Mouse (Mus musculus) liver, embryonic 15.5 days (tissue): ENCODE results near the gene Emid1. TPM values are rescaled to one million over a fixed set of nuclear protein-coding genes. Genes with fewer than 3 reads are reported as not detected.
"Not testable (repeated sequence)": the region's sequence is repeated elsewhere in the genome, so short reads cannot be mapped to it uniquely, and the experiment has no call there.

Experiments used
- ATAC-seq: fragments of 200-750 bp; cut with Nextera tagmentation; 2 replicates; pipeline ENCODE4 v1.8.0; 2017; ENCODE audit warnings: moderate number of reproducible peaks, mild to moderate bottlenecking, moderate library complexity; ENCODE audit not compliant: insufficient read depth
- H3K27ac ChIP-seq: fragments of 300-500 bp; sonication (generic); replicated peaks from 2 replicates; pipeline ENCODE4 v1.5.1; 2015; ENCODE audit warnings: mild to moderate bottlenecking, inconsistent platforms
- H3K27me3 ChIP-seq: fragments of 300-500 bp; sonication (generic); 2 replicates; pipeline ENCODE4 v1.6.1; 2015; ENCODE audit warnings: mild to moderate bottlenecking, inconsistent platforms
- H3K36me3 ChIP-seq: fragments of 300-500 bp; sonication (generic); replicated peaks from 2 replicates; pipeline ENCODE4 v1.6.1; 2015; ENCODE audit warnings: moderate library complexity, mild to moderate bottlenecking, inconsistent platforms
- H3K4me1 ChIP-seq: fragments of 300-500 bp; sonication (generic); replicated peaks from 2 replicates; pipeline ENCODE4 v1.6.1; 2015; ENCODE audit warnings: inconsistent platforms
- H3K4me2 ChIP-seq: fragments of 300-500 bp; sonication (generic); 2 replicates; pipeline ENCODE4 v1.6.1; 2015; ENCODE audit warnings: moderate library complexity, mild to moderate bottlenecking, inconsistent platforms
- H3K4me3 ChIP-seq: fragments of 300-500 bp; sonication (generic); replicated peaks from 2 replicates; pipeline ENCODE4 v1.5.1; 2015; ENCODE audit warnings: mild to moderate bottlenecking, inconsistent platforms
- H3K9ac ChIP-seq: fragments of 300-500 bp; sonication (generic); 2 replicates; pipeline ENCODE4 v1.6.1; 2015; ENCODE audit warnings: moderate library complexity, mild to moderate bottlenecking, inconsistent platforms
- H3K9me3 ChIP-seq: fragments of 300-500 bp; sonication (generic); replicated peaks from 2 replicates; pipeline ENCODE4 v1.6.1; 2016; ENCODE audit warnings: inconsistent platforms
- WGBS: fragments of 180-500 bp; shearing (Covaris S2); methylation state at CpG from one replicate; pipeline ENCODE4 v1.1.7; 2015; ENCODE audit warnings: mixed read lengths; ENCODE audit not compliant: insufficient replicate concordance; 5-methylcytosine and 5-hydroxymethylcytosine counted together
- polyA plus RNA-seq: library from polyadenylated mRNA; unstranded; fragments of >200 nt; fragmentation: Nextera tagmentation; extraction: Ambion mirVana; gene quantifications from 2 replicates; pipeline ENCODE4 v1.2.1, GENCODE M21; 2015

Gene Emid1
- polyA plus RNA-seq, 1 experiment from 2014 or later, result 3.5 TPM

DNA sequence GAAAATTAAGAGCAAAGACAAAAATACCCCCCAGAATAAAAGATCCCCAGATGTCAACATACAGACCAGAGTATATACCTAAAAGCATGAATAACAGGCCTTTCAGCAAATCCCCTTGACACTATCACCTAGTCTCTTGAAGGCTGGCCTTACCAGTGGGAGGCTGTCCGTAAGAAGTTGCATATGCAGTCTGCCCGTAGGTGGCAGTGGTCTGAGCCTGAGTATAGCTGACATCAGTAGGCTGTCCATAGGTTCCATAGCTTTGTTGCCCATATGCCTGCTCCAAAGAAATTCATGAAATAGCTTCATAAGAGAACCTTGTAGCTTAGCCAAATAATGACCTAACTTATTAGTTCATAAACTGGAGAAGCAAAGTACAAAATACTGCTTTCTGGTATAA is 60.4 kb downstream of the Emid1 start:
- Histone ChIP-seq H3K27ac (no peak overlapping the region), H3K4me2 (no peak overlapping the region), H3K9ac (no peak overlapping the region), H3K9me3 (no peaks in the 10 kb centered on the region), H3K27me3 (no peaks in the 10 kb centered on the region), H3K4me3 (no peak overlapping the region), H3K36me3 (peaks cover 81% of the 10 kb centered on the region), H3K4me1 (peaks cover 26% of the 10 kb centered on the region)
- 46% methylated on average over 2 of the region's 2 CpGs for WGBS
- ATAC-seq, result 0 out of 2 replicates have a peak, but pooled peaks have one; percentile 32

DNA sequence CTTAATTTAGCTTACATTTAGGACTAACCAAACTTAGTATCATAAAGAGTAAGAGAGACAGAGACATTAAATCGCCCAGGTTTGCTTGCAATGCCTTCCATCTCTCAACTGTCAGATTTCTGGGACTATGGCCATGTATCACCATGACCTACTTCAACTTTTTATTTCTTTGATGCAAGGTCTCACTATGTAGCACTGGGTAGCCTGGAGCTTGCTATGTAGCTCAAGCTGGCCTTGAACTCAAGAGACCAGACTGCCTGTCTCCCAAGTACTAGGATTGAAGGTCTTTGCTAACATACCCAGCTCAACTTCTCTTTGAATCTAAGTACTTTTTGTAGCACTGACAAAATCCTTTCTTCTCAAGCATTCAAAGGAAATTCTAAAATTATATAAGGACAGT is 62.9 kb downstream of the Emid1 start:
- H3K4me2 ChIP-seq, result no peak overlapping the region
- H3K27me3 ChIP-seq, result no peaks in the 10 kb centered on the region
- no peak overlapping the region for H3K27ac ChIP-seq
- 93% methylated on average over 1 of the region's 1 CpGs for WGBS
- no peaks in the 10 kb centered on the region for H3K9me3 ChIP-seq
- no peak overlapping the region for H3K9ac ChIP-seq
- no peak overlapping the region for H3K4me3 ChIP-seq
- 0 out of 2 replicates have a peak, but pooled peaks cover 6% of the 10 kb centered on the region for H3K4me1 ChIP-seq
- peaks cover 95% of the 10 kb centered on the region for H3K36me3 ChIP-seq
- ATAC-seq, result no peak

DNA sequence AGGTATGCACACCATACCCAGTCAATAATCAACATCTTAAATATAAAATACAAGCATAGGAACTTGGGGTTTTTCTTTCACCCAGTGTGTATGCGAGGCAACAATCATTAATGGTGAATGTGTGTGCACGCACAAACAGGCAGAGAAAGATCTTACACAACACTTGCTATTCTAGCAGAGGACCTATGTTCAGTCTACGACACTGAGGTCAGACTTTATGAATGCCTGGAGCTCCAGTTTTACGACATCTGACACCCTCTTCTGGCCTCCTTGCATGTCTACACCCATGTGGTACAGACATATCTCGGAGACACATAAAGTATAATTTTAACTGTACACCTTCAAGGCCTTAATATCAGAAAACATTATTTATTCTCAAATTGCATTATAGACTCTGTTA is 75.2 kb downstream of the Emid1 start:
- not testable (repeated sequence) for H3K4me3 ChIP-seq, H3K9ac ChIP-seq, ATAC-seq, H3K4me1 ChIP-seq, H3K27ac ChIP-seq, H3K9me3 ChIP-seq, H3K27me3 ChIP-seq, H3K4me2 ChIP-seq
- peaks cover 86% of the 10 kb centered on the region for H3K36me3 ChIP-seq
- 81% methylated on average over 4 of the region's 5 CpGs for WGBS

DNA sequence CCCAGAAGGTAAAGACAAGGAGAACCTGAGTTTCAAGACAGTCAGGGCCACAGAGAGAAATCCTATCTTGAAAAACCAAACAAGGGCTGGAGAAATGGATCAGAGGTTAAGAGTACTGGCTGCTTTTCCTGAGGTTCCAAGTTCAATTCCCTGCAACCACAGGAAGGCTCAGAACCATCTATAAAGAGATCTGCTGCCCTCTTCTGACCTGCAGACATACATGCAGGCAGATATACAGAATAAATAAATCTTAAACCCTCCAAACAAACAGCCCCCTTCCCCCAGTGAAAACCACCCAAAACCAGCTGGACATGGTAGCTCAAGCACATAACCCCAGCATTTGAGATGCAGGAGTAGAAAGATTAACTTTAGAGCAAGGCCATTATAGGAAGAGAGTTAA is 76.3 kb downstream of the Emid1 start:
- Histone ChIP-seq H3K9me3 (no peaks in the 10 kb centered on the region), H3K27me3 (no peaks in the 10 kb centered on the region), H3K9ac (no peak overlapping the region), H3K4me3 (no peak overlapping the region), H3K4me2 (no peak overlapping the region), H3K36me3 (peaks cover 90% of the 10 kb centered on the region), H3K4me1 (no peaks in the 10 kb centered on the region), H3K27ac (no peak overlapping the region)
- ATAC-seq, result no peak

DNA sequence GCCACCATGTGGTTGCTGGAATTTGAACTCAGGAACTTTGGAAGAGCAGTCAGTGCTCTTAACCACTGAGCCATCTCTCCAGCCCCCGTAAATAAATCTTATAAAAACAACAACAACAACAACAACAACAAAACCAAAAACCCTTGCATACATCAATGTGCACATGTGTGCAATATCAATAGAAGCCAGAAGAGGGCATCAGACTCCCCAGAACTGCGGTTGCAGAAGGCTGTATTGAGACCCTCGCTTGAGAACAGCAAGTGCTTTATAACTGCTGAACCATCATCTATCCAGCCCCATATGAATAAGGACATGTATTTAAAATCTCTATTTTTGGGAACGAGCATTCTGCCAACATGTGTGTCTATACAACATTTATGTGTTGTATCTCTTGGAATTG is 77.2 kb downstream of the Emid1 start:
- no peak for ATAC-seq
- peaks cover 90% of the 10 kb centered on the region for H3K36me3 ChIP-seq
- WGBS, result 65% methylated on average over 4 of the region's 4 CpGs

DNA sequence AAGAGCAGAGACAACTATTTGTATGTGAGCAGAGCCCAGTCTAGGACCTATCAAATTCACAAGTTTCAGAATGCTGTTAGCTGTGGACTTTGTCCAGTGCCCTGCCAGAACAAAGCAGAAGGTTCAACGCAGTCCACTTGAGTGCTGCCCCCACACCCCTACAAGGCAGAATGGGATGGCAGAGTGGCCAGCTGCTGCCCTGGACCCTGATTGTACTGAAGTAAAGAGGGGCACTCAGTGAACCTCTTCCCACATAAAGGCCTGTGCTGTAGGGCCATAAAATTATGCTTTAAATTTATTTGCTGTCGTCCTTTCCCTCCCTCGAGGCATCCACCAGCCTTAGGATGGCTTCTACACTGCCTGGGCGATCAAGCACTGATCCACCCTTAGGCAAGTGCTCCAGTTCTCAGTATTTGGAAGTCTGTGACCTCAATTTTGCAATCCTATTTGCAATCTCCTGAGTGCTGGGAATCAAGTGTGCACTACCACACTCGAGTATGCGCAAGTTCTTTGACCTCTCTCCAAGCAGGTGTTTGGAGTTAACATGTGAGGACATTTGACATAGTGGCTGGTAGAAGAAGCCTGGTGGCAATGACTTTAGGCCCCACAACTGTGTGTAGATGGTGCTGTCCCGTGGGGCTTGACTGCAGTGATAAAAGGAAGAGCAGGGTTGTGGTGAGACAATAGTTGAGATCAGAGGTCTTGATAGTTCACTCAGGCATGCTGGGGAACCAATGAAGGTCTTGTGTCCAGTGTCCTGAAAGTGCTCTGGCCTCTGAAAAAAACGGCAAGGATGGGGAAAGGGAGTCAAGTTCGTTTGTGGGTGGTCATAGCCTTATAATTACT is 83.7 kb downstream of the Emid1 start:
- ATAC-seq, result no peak
- Histone ChIP-seq H3K4me1 (peaks cover 43% of the 10 kb centered on the region), H3K4me2 (no peak overlapping the region), H3K27me3 (peaks cover 18% of the 10 kb centered on the region), H3K9ac (no peak overlapping the region), H3K36me3 (peaks cover 59% of the 10 kb centered on the region), H3K9me3 (no peaks in the 10 kb centered on the region), H3K27ac (0 out of 2 replicates have a peak overlapping the region, but pooled peaks have one; percentile 45), H3K4me3 (no peak overlapping the region)
- 53% methylated on average over 9 of the region's 9 CpGs for WGBS

More for the DNA sequence above, 77.2 kb downstream of the Emid1 start:
- Histone ChIP-seq H3K27ac (no peak overlapping the region), H3K9ac (no peak overlapping the region), H3K27me3 (no peaks in the 10 kb centered on the region), H3K4me1 (no peaks in the 10 kb centered on the region), H3K4me3 (no peak overlapping the region), H3K4me2 (no peak overlapping the region), H3K9me3 (no peaks in the 10 kb centered on the region)

DNA sequence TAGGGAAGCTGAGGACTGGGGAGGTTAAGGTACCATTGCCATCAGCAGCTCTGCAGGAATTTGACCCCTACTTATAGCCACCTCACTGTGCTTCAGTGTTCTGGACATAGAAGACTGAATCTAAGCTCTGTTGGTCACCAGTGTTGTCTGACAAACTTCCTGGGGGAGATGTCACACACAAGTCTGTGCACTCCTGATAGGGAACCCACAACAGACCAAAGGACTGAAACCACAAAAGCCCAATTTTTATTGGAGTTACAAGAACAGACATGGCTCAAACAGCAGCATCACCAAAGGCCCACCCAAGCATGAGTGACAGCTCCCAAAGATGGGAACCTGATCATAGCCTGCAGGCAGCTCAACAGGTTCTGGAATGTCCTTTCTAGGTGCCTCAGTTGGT is 85.0 kb downstream of the Emid1 start:
- no peak overlapping the region for H3K4me2 ChIP-seq
- H3K27me3 ChIP-seq, result peaks cover 30% of the 10 kb centered on the region
- no peak overlapping the region for H3K9ac ChIP-seq
- H3K36me3 ChIP-seq, result peaks cover 46% of the 10 kb centered on the region
- H3K27ac ChIP-seq, result no peak overlapping the region
- no peak overlapping the region for H3K4me3 ChIP-seq
- H3K4me1 ChIP-seq, result peaks cover 54% of the 10 kb centered on the region
- no peak for ATAC-seq
- no peaks in the 10 kb centered on the region for H3K9me3 ChIP-seq

DNA sequence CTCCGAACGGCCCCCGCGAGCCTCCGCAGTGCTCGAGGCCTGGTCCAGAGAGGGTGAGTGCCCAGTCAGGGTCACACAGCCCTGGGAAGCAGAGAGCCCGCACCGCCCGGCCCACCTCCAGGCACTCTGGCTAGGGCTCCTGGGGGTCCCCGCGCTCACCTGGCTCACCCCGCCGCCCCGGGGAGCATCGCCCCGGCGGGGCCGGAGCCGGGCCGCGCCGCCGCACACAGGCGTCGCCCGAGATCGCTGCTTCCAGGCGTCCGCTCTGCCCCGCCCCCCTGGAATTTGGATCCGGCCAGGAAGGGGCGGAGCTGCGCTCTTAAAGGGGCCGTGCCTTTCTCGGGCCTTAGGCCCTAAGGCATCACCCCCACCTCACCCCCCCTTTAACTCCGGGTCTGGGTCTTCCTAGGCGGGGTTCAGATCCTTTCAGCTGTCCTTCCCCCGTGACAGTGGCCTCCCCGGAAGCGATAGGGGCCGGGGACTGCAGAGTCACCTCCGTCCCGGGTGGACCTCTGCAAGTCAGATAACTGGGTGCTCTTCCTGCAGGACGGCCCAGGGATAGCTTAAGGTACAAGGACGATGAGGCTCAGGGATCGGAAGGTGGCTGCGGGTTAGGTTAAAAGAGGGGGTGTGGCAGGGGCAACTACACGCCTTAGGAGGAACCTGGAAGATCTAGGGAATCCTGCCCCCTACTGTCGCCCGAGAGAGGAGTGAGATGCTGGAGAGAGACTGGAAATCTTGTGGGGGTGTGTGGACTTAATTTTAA is 86.8 kb downstream of the Emid1 start, which contains the start of gene Gas2l1:
Gas2l1 (minus strand) TSS at position 272 of the 766 bp plus-strand sequence.
- H3K9me3 ChIP-seq, result no peaks in the 10 kb centered on the region
- H3K4me1 ChIP-seq, result peaks cover 66% of the 10 kb centered on the region
- peaks cover 28% of the 10 kb centered on the region for H3K36me3 ChIP-seq
- H3K27ac ChIP-seq, result peak within 1 kb of the TSS; percentile 57; the same call in 1 of the 2 replicates
- peak within 1 kb of the TSS; percentile 63 for H3K9ac ChIP-seq
- under 1% methylated on average over 49 of the region's 50 CpGs for WGBS
- H3K4me3 ChIP-seq, result peak within 1 kb of the TSS; percentile 71
- ATAC-seq, result peak; percentile 77
- peaks cover 49% of the 10 kb centered on the region for H3K27me3 ChIP-seq
- peak within 1 kb of the TSS; percentile 99 for H3K4me2 ChIP-seq

DNA sequence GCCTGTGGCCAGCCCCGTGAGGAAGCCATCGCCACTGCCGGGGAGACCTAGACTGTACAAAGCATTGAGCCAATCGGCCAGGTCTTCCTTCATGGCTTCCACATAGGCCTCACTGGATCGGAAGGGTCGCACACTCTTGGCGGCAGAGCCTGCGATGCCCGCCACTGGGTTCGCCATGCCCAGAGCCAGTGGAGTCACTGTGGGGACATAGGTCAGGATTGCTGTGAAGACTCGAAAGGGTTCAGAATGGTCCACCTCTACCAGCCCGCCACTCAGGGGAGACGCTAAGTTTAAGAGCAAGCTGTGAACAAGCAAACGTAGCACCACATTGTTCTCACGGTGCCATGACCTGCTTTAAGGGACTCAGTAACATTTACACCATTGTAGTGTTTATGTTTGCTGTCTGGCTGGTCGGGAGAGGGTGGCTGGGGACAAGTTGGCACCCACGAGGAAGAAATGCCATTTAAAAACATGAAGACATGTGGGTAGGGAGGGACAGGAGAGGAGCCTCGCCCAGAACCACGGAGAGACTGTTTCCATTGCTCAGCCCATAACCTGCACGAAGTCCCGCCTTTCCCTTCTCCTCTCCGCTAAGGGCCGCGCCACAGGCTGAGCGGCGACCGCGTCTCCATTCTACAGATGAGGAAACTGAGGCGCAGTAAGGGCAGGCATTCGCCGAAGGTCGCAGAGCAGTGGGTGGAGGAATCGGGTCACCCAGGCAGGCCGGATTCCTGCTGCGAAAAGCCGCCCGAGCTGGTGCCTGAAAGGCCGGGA is 87.6 kb downstream of the Emid1 start:
- peaks cover 22% of the 10 kb centered on the region for H3K36me3 ChIP-seq
- H3K4me1 ChIP-seq, result peaks cover 70% of the 10 kb centered on the region
- ATAC-seq, result peak; percentile 8; the same call in 1 of the 2 replicates
- H3K9ac ChIP-seq, result peak overlapping the region; percentile 63
- 18% methylated on average over 38 of the region's 38 CpGs for WGBS
- peaks cover 56% of the 10 kb centered on the region for H3K27me3 ChIP-seq
- peak overlapping the region; percentile 71 for H3K4me3 ChIP-seq
- H3K9me3 ChIP-seq, result no peaks in the 10 kb centered on the region
- 0 out of 2 replicates have a peak overlapping the region, but pooled peaks have one; percentile 19 for H3K27ac ChIP-seq
- H3K4me2 ChIP-seq, result peak overlapping the region; percentile 99

DNA sequence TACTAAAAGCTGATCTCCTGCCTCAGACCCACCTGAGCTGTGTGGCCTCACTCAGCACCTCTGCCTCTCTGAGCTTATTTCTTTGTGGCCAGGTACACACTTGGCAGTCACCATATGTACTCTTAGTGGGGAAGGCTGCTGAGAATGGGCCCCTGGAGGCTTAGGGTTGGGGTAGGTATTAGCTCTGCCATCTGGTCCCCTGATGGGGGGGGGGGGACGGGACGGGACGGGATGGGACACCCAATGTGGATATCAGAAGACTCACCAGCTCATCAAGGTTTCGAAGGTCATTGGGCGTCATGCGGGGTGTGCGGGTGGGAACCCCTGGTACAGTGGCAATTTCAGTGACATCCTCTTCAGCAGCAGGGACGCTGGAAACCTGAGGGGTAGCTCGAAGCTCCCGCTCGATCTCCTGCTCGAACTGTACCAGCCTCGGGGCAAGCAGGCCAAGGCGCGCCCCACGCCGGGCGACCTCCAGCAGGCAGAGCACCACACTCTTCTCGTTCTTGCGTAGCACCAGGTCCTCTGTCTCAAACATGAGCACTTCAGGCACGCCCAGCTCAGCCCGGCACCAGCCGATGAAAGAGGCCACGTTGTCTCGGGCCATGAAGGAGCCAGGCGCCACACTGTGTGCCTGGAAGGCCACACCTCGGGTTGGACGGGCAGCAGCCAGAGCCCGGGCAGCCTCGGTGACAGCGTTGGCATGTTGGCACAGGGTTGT is 88.3 kb downstream of the Emid1 start:
- H3K9ac ChIP-seq, result no peak overlapping the region
- peak overlapping the region; percentile 99 for H3K4me2 ChIP-seq
- H3K36me3 ChIP-seq, result peaks cover 14% of the 10 kb centered on the region
- H3K4me3 ChIP-seq, result peak overlapping the region; percentile 71
- peaks cover 69% of the 10 kb centered on the region for H3K4me1 ChIP-seq
- no peaks in the 10 kb centered on the region for H3K9me3 ChIP-seq
- no peak for ATAC-seq
- H3K27me3 ChIP-seq, result peaks cover 64% of the 10 kb centered on the region
- WGBS, result 62% methylated on average over 31 of the region's 31 CpGs
- no peak overlapping the region for H3K27ac ChIP-seq
